Mouse (Mus musculus): Measurements from ENCODE around the gene Med18. TPM values are rescaled to one million over a fixed set of nuclear protein-coding genes. Genes with fewer than 3 reads are reported as not detected.
"Not testable (repeated sequence)": the region's sequence is repeated elsewhere in the genome, so short reads cannot be mapped to it uniquely, and the experiment has no call there.

Med18 gene
- polyA plus RNA-seq, 1 experiment: 3.5 TPM

- WGBS: 62% methylated on average over 4 of the region's 4 CpGs
- DNase-seq (ENCODE audit: low read depth, low spot score): no peak
Measured at GRCm38 (mm10) chr4:132484231-132484630, 20.5 kb upstream of the Med18 start.

DNA sequence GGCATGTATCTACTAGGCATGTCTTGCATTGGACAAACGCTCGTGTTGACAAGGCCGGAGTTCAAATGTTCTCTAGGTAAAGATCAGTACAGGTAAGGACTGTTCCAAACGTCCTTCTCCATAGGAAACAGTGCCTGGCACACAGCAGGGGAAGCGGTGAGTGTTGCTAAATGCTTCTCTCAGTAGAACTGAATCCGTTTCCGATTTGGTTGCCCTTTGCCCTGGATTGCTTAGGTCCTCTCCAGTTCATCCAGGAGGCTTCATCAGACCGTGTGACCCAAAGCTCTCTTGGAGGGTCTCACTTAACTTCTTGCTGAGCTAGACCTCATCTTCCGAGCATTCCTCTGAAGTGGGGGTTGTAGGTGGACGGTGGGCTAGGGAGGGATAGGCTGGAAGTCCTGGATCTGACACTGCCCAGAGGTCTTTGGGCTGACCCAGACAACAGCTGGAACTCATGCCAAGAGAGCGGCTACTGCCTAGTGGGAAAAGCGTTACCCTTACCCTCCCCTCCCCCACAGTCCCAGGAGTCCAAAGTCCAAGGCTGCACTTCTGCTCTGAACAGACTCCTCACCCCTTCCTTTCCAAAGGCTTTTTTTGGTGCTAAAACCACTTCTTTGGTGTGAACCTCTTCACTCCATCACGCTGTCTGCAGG is 19.4 kb upstream of the Med18 start:
- no peak for DNase-seq (ENCODE audit: low read depth, low spot score)
- WGBS: 49% methylated on average over 13 of the region's 13 CpGs

GRCm38 (mm10) chr4:132482104-132482503 is 18.4 kb upstream of the Med18 start:
- WGBS: 64% methylated on average over 3 of the region's 3 CpGs
- not testable (repeated sequence) for DNase-seq (ENCODE audit: low read depth, low spot score)

GRCm38 (mm10) chr4:132477833-132478232 is 14.1 kb upstream of the Med18 start:
- no peak for DNase-seq (ENCODE audit: low read depth, low spot score)
- 53% methylated on average over 8 of the region's 8 CpGs for WGBS

- 26% methylated on average over 13 of the region's 13 CpGs for WGBS
- DNase-seq (ENCODE audit: low read depth, low spot score): no peak
Measured at GRCm38 (mm10) chr4:132475895-132476878, 12.5 kb upstream of the Med18 start.

GRCm38 (mm10) chr4:132474631-132475030 is 10.9 kb upstream of the Med18 start:
- no peak for DNase-seq (ENCODE audit: low read depth, low spot score)

GRCm38 (mm10) chr4:132473411-132473810 is 9.7 kb upstream of the Med18 start:
- WGBS: 91% methylated on average over 9 of the region's 9 CpGs
- DNase-seq (ENCODE audit: low read depth, low spot score): no peak

More at GRCm38 (mm10) chr4:132474631-132475030, 10.9 kb upstream of the Med18 start:
- 37% methylated on average over 4 of the region's 4 CpGs for WGBS

GRCm38 (mm10) chr4:132469873-132470272 is 6.2 kb upstream of the Med18 start:
- no peak for DNase-seq (ENCODE audit: low read depth, low spot score)
- WGBS: 5% methylated on average over 3 of the region's 3 CpGs

DNA sequence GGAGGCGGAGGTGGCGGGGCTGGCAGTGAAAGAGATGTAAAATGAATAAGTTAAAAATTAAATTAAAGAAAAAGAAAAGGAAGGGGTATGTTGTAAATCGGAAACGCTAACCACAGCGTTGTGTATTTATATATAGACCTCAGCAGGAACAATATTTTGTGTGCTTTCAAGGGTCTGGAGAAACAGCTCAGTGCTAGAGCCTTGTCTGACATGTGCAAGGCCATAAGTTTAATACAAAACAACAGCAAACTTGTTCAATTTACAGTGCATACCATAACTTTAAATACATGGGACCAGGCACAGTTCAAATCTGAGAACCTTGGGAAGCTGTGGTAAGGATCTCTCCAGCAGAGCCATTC is 513 bp upstream of the Med18 start:
- no peak for DNase-seq (ENCODE audit: low read depth, low spot score)
- under 1% methylated on average over 5 of the region's 5 CpGs for WGBS

DNA sequence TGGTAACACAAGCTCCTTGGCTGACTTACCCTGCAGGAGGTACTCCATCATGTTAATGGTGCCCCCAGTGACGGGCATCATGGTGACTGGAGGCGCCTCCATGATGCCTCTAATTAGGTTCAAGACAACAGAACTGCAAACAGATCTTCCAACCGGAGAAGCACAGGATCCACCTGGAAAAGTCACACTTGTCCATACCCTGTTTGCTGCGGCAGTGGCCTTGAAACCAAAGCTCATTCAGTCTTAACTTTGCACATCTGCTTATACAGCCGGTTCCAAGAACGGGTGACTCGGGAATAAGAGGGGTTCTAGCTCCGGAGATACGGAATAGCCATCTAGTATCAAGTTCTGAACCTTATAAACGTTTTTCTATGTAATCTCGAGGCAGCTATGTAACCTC is 885 bp downstream of the Med18 start:
- DNase-seq (ENCODE audit: low read depth, low spot score): no peak

DNA sequence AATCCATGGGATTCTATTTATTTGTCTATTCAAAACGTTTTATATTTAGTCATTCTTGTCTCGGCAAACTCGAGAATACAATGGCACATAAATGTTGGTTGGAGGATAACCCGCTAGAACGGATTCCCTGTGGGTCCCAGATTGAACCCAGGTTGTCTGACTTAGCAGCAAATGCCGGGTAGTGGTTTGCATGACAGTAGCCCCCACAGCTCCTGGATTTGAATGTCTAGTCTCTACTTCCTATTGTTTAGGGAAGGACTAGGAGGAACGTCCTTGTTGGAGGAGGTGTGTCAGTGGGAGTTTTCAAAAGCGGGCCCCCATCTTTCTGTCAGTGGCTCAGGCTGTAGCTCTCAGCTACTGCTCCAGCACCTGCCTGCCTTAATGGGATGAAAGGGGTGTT is 3.5 kb downstream of the Med18 start:
- 85% methylated on average over 8 of the region's 8 CpGs for WGBS
- DNase-seq (ENCODE audit: low read depth, low spot score): no peak

More for the DNA sequence above, 885 bp downstream of the Med18 start:
- 2% methylated on average over 11 of the region's 11 CpGs for WGBS

DNA sequence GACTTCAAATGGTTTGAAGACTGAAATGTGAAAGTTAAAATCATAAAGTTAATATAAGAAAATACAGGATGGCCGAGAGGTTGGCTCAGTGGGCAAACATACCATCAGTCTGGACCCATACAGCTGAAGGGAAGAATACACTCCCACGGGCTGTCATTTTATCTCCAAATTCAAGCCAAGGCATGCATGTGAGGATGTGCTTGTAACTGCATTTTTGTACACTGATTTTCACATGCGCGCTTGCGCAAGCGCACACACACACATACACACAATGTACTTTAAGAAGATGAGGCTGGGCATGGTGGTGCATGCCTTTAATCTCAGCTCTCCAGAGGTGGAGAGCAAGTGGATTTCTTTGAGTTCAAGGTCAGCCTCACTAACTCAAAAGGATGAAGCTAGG is 8.2 kb downstream of the Med18 start:
- no peak for DNase-seq (ENCODE audit: low read depth, low spot score)
- 70% methylated on average over 6 of the region's 6 CpGs for WGBS

DNA sequence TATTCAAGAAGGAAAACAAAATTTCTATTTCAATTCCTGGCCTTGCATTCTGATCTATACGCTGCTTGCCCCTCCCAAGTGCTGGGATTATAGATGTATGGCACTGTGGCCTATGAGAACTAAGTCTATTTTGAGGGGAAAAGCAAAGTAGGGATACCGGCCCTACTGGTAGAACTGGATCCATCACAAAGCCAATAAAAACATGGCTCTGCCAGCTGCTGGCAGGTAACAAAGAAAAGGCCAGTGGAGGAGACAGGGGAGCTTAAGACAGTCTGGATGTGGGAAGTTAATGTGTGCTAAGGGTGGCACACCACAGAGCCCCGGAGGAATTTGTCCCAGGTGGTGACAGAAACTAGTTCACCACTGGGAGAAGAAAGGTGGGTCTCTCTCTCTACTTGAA is 8.6 kb downstream of the Med18 start:
- 34% methylated on average over 3 of the region's 3 CpGs for WGBS
- DNase-seq (ENCODE audit: low read depth, low spot score): no peak

GRCm38 (mm10) chr4:132454216-132454615 is 9.5 kb downstream of the Med18 start:
- WGBS: 70% methylated on average over 6 of the region's 6 CpGs
- DNase-seq (ENCODE audit: low read depth, low spot score): no peak

- DNase-seq (ENCODE audit: low read depth, low spot score): no peak
- WGBS: 54% methylated on average over 3 of the region's 3 CpGs
Measured at GRCm38 (mm10) chr4:132449778-132450177, 13.9 kb downstream of the Med18 start.

DNA sequence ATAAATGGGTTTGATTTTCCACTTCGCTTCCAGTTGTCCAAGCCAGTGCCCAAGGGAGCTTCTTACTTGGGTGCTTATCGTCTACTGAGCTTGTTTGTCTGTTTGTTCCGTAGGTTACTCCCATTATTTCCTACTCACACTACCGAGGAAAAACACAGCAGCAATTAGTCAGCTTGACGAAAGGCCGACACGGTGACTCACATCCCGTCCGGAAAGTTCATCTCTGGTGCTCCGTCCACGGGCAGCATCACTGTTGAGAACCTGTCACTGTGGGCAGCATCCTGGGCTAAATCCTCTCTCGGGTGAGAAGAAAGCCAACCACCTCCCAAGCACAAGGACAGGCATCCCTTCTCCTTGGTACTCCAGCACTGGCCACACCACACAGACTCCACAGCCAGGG is 17.6 kb downstream of the Med18 start:
- 83% methylated on average over 12 of the region's 12 CpGs for WGBS
- no peak for DNase-seq (ENCODE audit: low read depth, low spot score)

GRCm38 (mm10) chr4:132444516-132444915 is 19.2 kb downstream of the Med18 start:
- 87% methylated on average over 8 of the region's 8 CpGs for WGBS

GRCm38 (mm10) chr4:132437857-132438256 is 25.9 kb downstream of the Med18 start:
- 62% methylated on average over 11 of the region's 11 CpGs for WGBS
- no peak for DNase-seq (ENCODE audit: low read depth, low spot score)

More at GRCm38 (mm10) chr4:132444516-132444915, 19.2 kb downstream of the Med18 start:
- no peak for DNase-seq (ENCODE audit: low read depth, low spot score)

GRCm38 (mm10) chr4:132432717-132433372 is 30.9 kb downstream of the Med18 start:
- no peak for DNase-seq (ENCODE audit: low read depth, low spot score)

DNA sequence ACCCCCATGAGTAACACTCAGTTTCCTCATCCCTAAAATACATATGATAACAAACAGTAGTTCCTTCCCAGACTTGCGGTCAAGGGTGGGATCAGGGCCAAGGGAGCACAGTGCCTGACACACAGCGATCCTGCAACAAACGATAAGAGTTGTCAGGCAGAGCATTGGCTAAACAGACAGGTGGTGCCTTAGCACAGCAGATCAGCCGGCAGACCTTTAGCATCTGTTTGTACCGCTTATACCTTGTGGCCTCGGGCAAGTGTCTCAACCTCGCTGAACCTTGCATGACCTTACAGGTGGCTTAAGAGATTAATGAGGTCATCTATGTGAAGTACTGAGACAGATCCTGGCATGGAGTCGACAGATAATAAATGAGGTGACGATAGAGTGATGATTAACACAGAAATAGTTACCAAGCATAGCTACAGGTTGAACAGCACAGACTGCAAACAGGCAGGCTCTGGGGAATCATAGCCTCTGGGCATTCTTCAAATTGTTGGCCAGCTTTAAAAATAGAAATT is 35.6 kb downstream of the Med18 start:
- WGBS: 20% methylated on average over 9 of the region's 9 CpGs
- DNase-seq (ENCODE audit: low read depth, low spot score): no peak

More at GRCm38 (mm10) chr4:132432717-132433372, 30.9 kb downstream of the Med18 start:
- 12% methylated on average over 14 of the region's 14 CpGs for WGBS
